Mouse (Mus musculus) cortical plate, adult 2 months (tissue): ENCODE measurements at regions not wholly inside any gene's neighbourhood (a gene's known extent, or its start where the extent isn't known, plus 50 kb on each side); places are given as distances from the start of the nearest gene placed in this dataset.

Experiments
- CTCF ChIP-seq: fragments of 200-500 bp; IDR thresholded peaks from 2 replicates; pipeline ENCODE4 v1.5.1; 2011; ENCODE audit warnings: mild to moderate bottlenecking, control low read depth, low read length; ENCODE audit not compliant: insufficient read depth; ENCODE audit errors: extremely low read depth
- POLR2A ChIP-seq: fragments of 200-500 bp; IDR thresholded peaks from 2 replicates; pipeline ENCODE4 v1.6.1; 2011; ENCODE audit warnings: mild to moderate bottlenecking, low read length, control low read depth; ENCODE audit not compliant: insufficient read depth; ENCODE audit errors: extremely low read depth

- no peak for TF ChIP-seq CTCF
- TF ChIP-seq POLR2A = no peak
These were observed 365.5 kb upstream of the Mki67 start for GRCm38 (mm10) chr7:136081534-136082252.
